Mouse (Mus musculus): ENCODE measurements around the gene Lyrm7.

- TF ChIP-seq CTCF (IDR thresholded peaks at IDR 0.05; ENCODE audit: borderline replicate concordance, control insufficient read depth, extremely low read depth, insufficient read depth, low read length, poor library complexity): no peak
- no peak for TF ChIP-seq POLR2A (IDR thresholded peaks at IDR 0.05; ENCODE audit: control insufficient read depth, extremely low read depth, insufficient read depth, low read length, poor library complexity)
Observed at GRCm38 (mm10) chr11:54867049-54867385, 6.3 kb upstream of the Lyrm7 start.
